Mouse (Mus musculus): Measurements from ENCODE around the gene Rab3gap2.

Rab3gap2 gene

DNA sequence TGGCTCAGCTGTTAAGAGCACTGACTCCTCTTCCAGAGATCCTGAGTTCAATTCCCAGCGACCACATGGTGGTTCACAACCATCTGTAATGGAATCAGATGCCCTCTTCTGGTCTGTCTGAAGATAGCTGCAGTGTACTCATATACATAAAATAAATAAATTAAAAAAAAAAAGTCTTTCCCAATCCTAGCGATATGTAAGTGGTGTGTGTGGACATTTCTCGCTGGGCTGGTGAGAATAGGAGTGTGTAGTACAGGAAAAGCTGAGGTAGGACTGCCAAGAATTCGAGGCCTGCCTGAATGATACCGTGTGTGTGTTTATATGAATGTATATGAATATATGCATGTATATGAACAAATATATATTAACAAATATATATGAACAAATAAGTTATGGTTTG, 127.4 kb downstream of the Rab3gap2 start:
- no peak for DNase-seq (ENCODE audit: extremely low spot score, low spot score)

DNA sequence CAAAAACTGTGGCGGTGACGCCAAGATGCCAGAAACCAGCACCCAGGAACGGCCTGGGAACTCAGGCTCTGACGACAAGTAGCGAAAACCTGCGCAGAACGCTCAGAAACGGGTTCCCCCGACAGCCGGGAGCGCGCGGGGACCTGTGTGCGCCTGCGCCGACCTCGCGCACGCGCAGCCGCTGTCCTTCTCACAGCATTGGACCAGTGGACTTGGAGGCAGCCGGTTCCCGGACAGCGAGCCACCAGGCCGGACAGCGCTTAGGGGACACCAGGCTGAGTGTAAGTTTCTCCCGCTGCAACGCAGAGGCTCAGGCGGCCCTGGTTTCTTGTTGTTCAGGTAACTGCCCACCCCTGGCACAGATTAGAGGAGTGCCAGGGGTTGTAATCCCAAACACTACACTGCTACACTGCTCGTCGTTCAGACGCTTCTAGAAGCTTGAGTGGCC, 128.1 kb downstream of the Rab3gap2 start, which contains the start of gene Bpnt1:
Gene Bpnt1, plus strand, starts transcription at position 167 of the 448 bp plus-strand sequence.
- peak; percentile 86 for DNase-seq (ENCODE audit: extremely low spot score, low spot score)

GRCm38 (mm10) chr1:185333651-185334050, 129.7 kb downstream of the Rab3gap2 start:
- DNase-seq (ENCODE audit: extremely low spot score, low spot score): no peak

GRCm38 (mm10) chr1:185334136-185334535, 130.2 kb downstream of the Rab3gap2 start:
- DNase-seq (ENCODE audit: extremely low spot score, low spot score): no peak

DNA sequence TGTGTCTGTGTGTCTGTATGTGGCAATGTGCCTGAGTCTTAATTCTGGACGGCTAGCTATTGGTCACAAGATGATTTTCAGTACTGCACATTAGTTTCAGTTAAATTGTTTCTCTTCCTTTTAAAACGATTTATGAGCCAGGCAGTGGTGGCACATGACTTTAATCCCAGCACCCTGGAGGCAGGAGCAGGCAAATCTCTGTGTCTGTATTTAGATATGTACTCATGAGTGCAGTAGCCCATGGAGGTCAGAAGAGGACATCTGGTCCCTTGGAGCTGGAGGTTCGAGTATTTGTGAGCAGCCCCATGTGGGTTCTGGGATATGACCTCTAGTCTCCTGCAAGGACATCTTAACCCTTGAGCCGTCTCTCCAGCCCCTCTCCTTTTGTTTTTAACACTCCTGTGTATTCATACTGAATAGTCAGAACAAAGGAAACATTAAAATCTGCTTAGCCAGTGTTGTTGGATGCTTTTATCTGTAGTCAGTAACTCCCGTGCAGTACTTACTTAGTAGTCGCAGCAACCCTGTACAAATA, 131.4 kb downstream of the Rab3gap2 start:
- DNase-seq (ENCODE audit: extremely low spot score, low spot score): no peak

Measured in neural tube, embryonic 10.5 days (tissue).